Mouse (Mus musculus) embryonic facial prominence, embryonic 14.5 days (tissue): ENCODE data around the gene Pde4b. TPM values are rescaled to one million over a fixed set of nuclear protein-coding genes. Genes with fewer than 3 reads are reported as not detected.

ENCODE experiments used
- ATAC-seq: fragments of 200-750 bp; cut with Nextera tagmentation; 2 replicates; pipeline ENCODE4 v1.8.0; 2017; ENCODE audit warnings: low read depth, moderate number of reproducible peaks, moderate TSS enrichment
- DNase-seq: peaks from one replicate; pipeline ENCODE4 v3.0.0-alpha.2; 2015; ENCODE audit warnings: low spot score
- H3K27ac ChIP-seq: fragments of 300-500 bp; sonication (generic); replicated peaks from 2 replicates; pipeline ENCODE4 v1.5.1; 2014; ENCODE audit warnings: low read depth, mild to moderate bottlenecking, low read length, moderate library complexity
- H3K27me3 ChIP-seq: fragments of 300-500 bp; sonication (generic); replicated peaks from 2 replicates; pipeline ENCODE4 v1.6.1; 2014; ENCODE audit warnings: low read length; ENCODE audit not compliant: control insufficient read depth, insufficient read depth
- H3K36me3 ChIP-seq: fragments of 300-500 bp; sonication (generic); 2 replicates; pipeline ENCODE4 v1.6.1; 2014; ENCODE audit warnings: low read length, mixed read lengths; ENCODE audit not compliant: control insufficient read depth, insufficient read depth
- H3K4me1 ChIP-seq: fragments of 300-500 bp; sonication (generic); 2 replicates; pipeline ENCODE4 v1.6.1; 2014; ENCODE audit warnings: antibody characterized with exemption, low read length; ENCODE audit not compliant: control insufficient read depth, insufficient read depth
- H3K4me2 ChIP-seq: fragments of 300-500 bp; sonication (generic); 2 replicates; pipeline ENCODE4 v1.6.1; 2014; ENCODE audit warnings: low read depth, mild to moderate bottlenecking, low read length, moderate library complexity, mixed read lengths
- H3K4me3 ChIP-seq: fragments of 300-500 bp; sonication (generic); 2 replicates; pipeline ENCODE4 v1.5.1; 2014; ENCODE audit warnings: low read depth, mild to moderate bottlenecking, low read length
- H3K9ac ChIP-seq: fragments of 300-500 bp; sonication (generic); 2 replicates; pipeline ENCODE4 v1.6.1; 2014; ENCODE audit warnings: low read depth, mild to moderate bottlenecking, low read length, moderate library complexity, mixed read lengths
- H3K9me3 ChIP-seq: fragments of 300-500 bp; sonication (generic); 2 replicates; pipeline ENCODE4 v1.6.1; 2016; ENCODE audit warnings: low read length; ENCODE audit not compliant: control insufficient read depth
- WGBS: fragments of 180-500 bp; shearing (Covaris S2); extraction: QIAGEN DNeasy Blood & Tissue Kit; methylation state at CpG from one replicate; pipeline ENCODE4 v1.1.7; 2014; 5-methylcytosine and 5-hydroxymethylcytosine counted together
- polyA plus RNA-seq: library from polyadenylated mRNA; unstranded; fragments of >200 nt; fragmentation: Nextera tagmentation; extraction: Ambion mirVana; gene quantifications from 2 replicates; pipeline ENCODE4 v1.2.1, GENCODE M21; 2014

The Pde4b gene
- polyA plus RNA-seq, 1 experiment from 2014 or later: 19.4 TPM

GRCm38 (mm10) chr4:102253994-102254393 is 166.7 kb downstream of the Pde4b start:
- Histone ChIP-seq H3K4me2 (peak overlapping the region; percentile 53), H3K36me3 (no peaks in the 10 kb centered on the region), H3K27ac (no peak overlapping the region; the same call in 1 of the 2 replicates), H3K4me1 (peaks cover 26% of the 10 kb centered on the region), H3K9ac (peak overlapping the region; percentile 52; the same call in 1 of the 2 replicates), H3K27me3 (no peaks in the 10 kb centered on the region), H3K9me3 (0 out of 2 replicates have a peak, but pooled peaks cover 1% of the 10 kb centered on the region), H3K4me3 (no peak overlapping the region; the same call in 1 of the 2 replicates)
- DNase-seq: no peak
- no peak for ATAC-seq

GRCm38 (mm10) chr4:102254466-102255294 is 167.3 kb downstream of the Pde4b start:
- ATAC-seq (peak; percentile 81; the same call in 1 of the 2 replicates), DNase-seq (peak; percentile 79)
- WGBS: 7% methylated on average over 15 of the region's 15 CpGs
- H3K4me3 ChIP-seq: peak overlapping the region; percentile 37
- peak overlapping the region; percentile 22; the same call in 1 of the 2 replicates for H3K27ac ChIP-seq
- H3K36me3 ChIP-seq: no peaks in the 10 kb centered on the region
- H3K9ac ChIP-seq: peak overlapping the region; percentile 52; the same call in 1 of the 2 replicates
- no peaks in the 10 kb centered on the region for H3K9me3 ChIP-seq
- no peaks in the 10 kb centered on the region for H3K27me3 ChIP-seq
- peak overlapping the region; percentile 53 for H3K4me2 ChIP-seq
- peaks cover 26% of the 10 kb centered on the region for H3K4me1 ChIP-seq

DNA sequence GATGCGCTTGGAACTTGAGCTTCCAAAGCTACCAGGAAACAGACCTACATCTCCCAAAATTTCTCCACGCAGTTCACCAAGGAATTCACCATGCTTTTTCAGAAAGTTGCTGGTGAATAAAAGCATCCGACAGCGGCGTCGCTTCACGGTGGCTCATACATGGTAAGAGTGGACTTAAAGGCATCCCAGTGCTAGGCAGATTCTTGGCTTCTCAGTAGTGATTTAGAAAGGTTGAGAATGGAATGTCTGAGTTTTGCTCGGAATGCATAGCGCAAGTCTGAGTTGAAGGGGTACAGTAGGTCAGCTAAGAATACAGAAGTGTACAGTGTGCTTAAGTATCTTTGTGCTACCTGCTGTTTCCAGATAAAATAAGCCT is 167.9 kb downstream of the Pde4b start:
- no peak for ATAC-seq
- H3K4me1 ChIP-seq: peaks cover 26% of the 10 kb centered on the region
- no peaks in the 10 kb centered on the region for H3K27me3 ChIP-seq
- no peaks in the 10 kb centered on the region for H3K36me3 ChIP-seq
- peak overlapping the region; percentile 37 for H3K4me3 ChIP-seq
- peak; percentile 18 for DNase-seq
- H3K4me2 ChIP-seq: peak overlapping the region; percentile 53
- H3K27ac ChIP-seq: peak overlapping the region; percentile 22; the same call in 1 of the 2 replicates
- 24% methylated on average over 9 of the region's 9 CpGs for WGBS
- H3K9ac ChIP-seq: peak overlapping the region; percentile 52; the same call in 1 of the 2 replicates
- H3K9me3 ChIP-seq: no peaks in the 10 kb centered on the region

GRCm38 (mm10) chr4:102256170-102256960 is 169.0 kb downstream of the Pde4b start:
- WGBS: 64% methylated on average over 6 of the region's 6 CpGs
- peak overlapping the region; percentile 53 for H3K4me2 ChIP-seq
- H3K9ac ChIP-seq: no peak overlapping the region
- H3K4me3 ChIP-seq: peak overlapping the region; percentile 14; the same call in 1 of the 2 replicates
- ATAC-seq: no peak; the same call in 1 of the 2 replicates
- H3K27ac ChIP-seq: no peak overlapping the region
- peaks cover 26% of the 10 kb centered on the region for H3K4me1 ChIP-seq
- no peaks in the 10 kb centered on the region for H3K27me3 ChIP-seq
- DNase-seq: peak; percentile 24
- H3K36me3 ChIP-seq: no peaks in the 10 kb centered on the region
- no peaks in the 10 kb centered on the region for H3K9me3 ChIP-seq

GRCm38 (mm10) chr4:102260216-102260615 is 172.9 kb downstream of the Pde4b start:
- H3K4me2 ChIP-seq: no peak overlapping the region

DNA sequence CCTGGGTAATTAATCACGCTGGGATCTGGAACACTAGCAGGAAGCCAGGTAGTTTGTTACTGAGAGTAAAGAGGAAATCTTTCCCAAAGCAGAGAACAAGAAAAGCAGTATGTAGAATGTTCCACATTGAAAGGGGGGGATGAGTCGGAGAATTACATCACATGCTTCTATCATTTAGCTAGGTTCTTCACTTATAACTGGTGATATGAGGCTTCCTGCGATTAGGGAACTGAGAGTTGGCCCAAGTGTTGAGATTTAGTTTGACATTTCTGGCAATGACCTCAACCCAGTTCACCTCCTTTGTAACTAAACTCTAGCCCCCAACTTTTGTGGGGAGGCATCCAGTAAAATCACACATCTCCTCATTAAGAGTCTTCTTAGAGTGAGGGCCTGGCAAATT is 185.0 kb downstream of the Pde4b start:
- Histone ChIP-seq H3K36me3 (no peaks in the 10 kb centered on the region), H3K4me2 (no peak overlapping the region), H3K4me1 (no peaks in the 10 kb centered on the region), H3K4me3 (no peak overlapping the region), H3K9ac (no peak overlapping the region), H3K9me3 (no peaks in the 10 kb centered on the region), H3K27me3 (no peaks in the 10 kb centered on the region), H3K27ac (no peak overlapping the region)
- ATAC-seq (no peak), DNase-seq (no peak)
- WGBS: 66% methylated on average over 3 of the region's 3 CpGs

More at GRCm38 (mm10) chr4:102260216-102260615, 172.9 kb downstream of the Pde4b start:
- Histone ChIP-seq H3K27me3 (no peaks in the 10 kb centered on the region), H3K4me3 (no peak overlapping the region), H3K36me3 (no peaks in the 10 kb centered on the region), H3K27ac (no peak overlapping the region), H3K4me1 (peaks cover 10% of the 10 kb centered on the region; the same call in 1 of the 2 replicates), H3K9me3 (no peaks in the 10 kb centered on the region), H3K9ac (no peak overlapping the region)
- ATAC-seq: no peak
- no peak for DNase-seq

GRCm38 (mm10) chr4:102272749-102273148 is 185.4 kb downstream of the Pde4b start:
- DNase-seq: no peak
- ATAC-seq: no peak
- 76% methylated on average over 4 of the region's 4 CpGs for WGBS

GRCm38 (mm10) chr4:102275716-102276115 is 188.4 kb downstream of the Pde4b start:
- H3K27ac ChIP-seq: no peak overlapping the region
- H3K9me3 ChIP-seq: no peaks in the 10 kb centered on the region
- no peak for DNase-seq
- no peaks in the 10 kb centered on the region for H3K36me3 ChIP-seq
- H3K4me1 ChIP-seq: no peaks in the 10 kb centered on the region
- H3K27me3 ChIP-seq: no peaks in the 10 kb centered on the region
- no peak overlapping the region for H3K4me3 ChIP-seq
- H3K4me2 ChIP-seq: no peak overlapping the region
- no peak for ATAC-seq
- WGBS: 66% methylated on average over 4 of the region's 4 CpGs
- H3K9ac ChIP-seq: no peak overlapping the region

More at GRCm38 (mm10) chr4:102272749-102273148, 185.4 kb downstream of the Pde4b start:
- H3K27me3 ChIP-seq: no peaks in the 10 kb centered on the region
- no peak overlapping the region for H3K4me3 ChIP-seq
- H3K9ac ChIP-seq: no peak overlapping the region
- H3K4me2 ChIP-seq: no peak overlapping the region
- H3K4me1 ChIP-seq: no peaks in the 10 kb centered on the region
- no peaks in the 10 kb centered on the region for H3K36me3 ChIP-seq
- H3K27ac ChIP-seq: no peak overlapping the region
- H3K9me3 ChIP-seq: no peaks in the 10 kb centered on the region
